Mouse (Mus musculus) bone marrow, adult 2 months (tissue): ENCODE measurements around the gene Matn1.

Experiments used
- CTCF ChIP-seq: fragments of 200-500 bp; IDR thresholded peaks from 2 replicates; pipeline ENCODE4 v1.5.1; 2011; ENCODE audit warnings: low read length, control low read depth; ENCODE audit not compliant: control insufficient read depth, insufficient read depth
- POLR2A ChIP-seq: fragments of 200-500 bp; IDR thresholded peaks from 2 replicates; pipeline ENCODE4 v1.6.1; 2011; ENCODE audit warnings: low read depth, mild to moderate bottlenecking, control low read depth, low read length, borderline replicate concordance; ENCODE audit not compliant: control insufficient read depth

GRCm38 (mm10) chr4:130909167-130909874, 34.9 kb upstream of the Matn1 start:
- TF ChIP-seq CTCF (no peak), POLR2A (no peak)
